Mouse (Mus musculus) kidney, embryonic 16.5 days (tissue): ENCODE results near the gene Myo10. TPM values are rescaled to one million over a fixed set of nuclear protein-coding genes. Genes with fewer than 3 reads are reported as not detected.

Source experiments
- ATAC-seq: fragments of 200-750 bp; cut with Nextera tagmentation; 2 replicates; pipeline ENCODE4 v1.8.0; 2017; ENCODE audit warnings: moderate TSS enrichment; ENCODE audit not compliant: low FRiP score, low TSS enrichment
- H3K27ac ChIP-seq: fragments of 300-500 bp; sonication (generic); 2 replicates; pipeline ENCODE4 v1.5.1; 2014; ENCODE audit warnings: low read length
- H3K27me3 ChIP-seq: fragments of 300-500 bp; sonication (generic); 2 replicates; pipeline ENCODE4 v1.6.1; 2014; ENCODE audit warnings: low read length, control low read depth, mixed read lengths; ENCODE audit not compliant: insufficient read depth
- H3K36me3 ChIP-seq: fragments of 300-500 bp; sonication (generic); 2 replicates; pipeline ENCODE4 v1.6.1; 2014; ENCODE audit warnings: low read length, control low read depth, mixed read lengths; ENCODE audit not compliant: insufficient read depth
- H3K4me1 ChIP-seq: fragments of 300-500 bp; sonication (generic); 2 replicates; pipeline ENCODE4 v1.6.1; 2014; ENCODE audit warnings: low read length, control low read depth, mixed read lengths; ENCODE audit not compliant: insufficient read depth
- H3K4me2 ChIP-seq: fragments of 300-500 bp; sonication (generic); replicated peaks from 2 replicates; pipeline ENCODE4 v1.6.1; 2014; ENCODE audit warnings: low read depth, low read length
- H3K4me3 ChIP-seq: fragments of 300-500 bp; sonication (generic); 2 replicates; pipeline ENCODE4 v1.5.1; 2014; ENCODE audit warnings: mild to moderate bottlenecking, low read length
- H3K9ac ChIP-seq: fragments of 300-500 bp; sonication (generic); replicated peaks from 2 replicates; pipeline ENCODE4 v1.6.1; 2014; ENCODE audit warnings: low read length
- H3K9me3 ChIP-seq: fragments of 300-500 bp; sonication (generic); 2 replicates; pipeline ENCODE4 v1.6.1; 2016; ENCODE audit warnings: low read length, control low read depth
- whole genome bisulfite sequencing: fragments of 180-500 bp; shearing (Covaris S2); extraction: QIAGEN DNeasy Blood & Tissue Kit; methylation state at CpG from one replicate; pipeline ENCODE4 v1.1.7; 2014; 5-methylcytosine and 5-hydroxymethylcytosine counted together
- polyA plus RNA-seq: library from polyadenylated mRNA; unstranded; fragments of >200 nt; fragmentation: Nextera tagmentation; extraction: Ambion mirVana; gene quantifications from 2 replicates; pipeline ENCODE4 v1.2.1, GENCODE M21; 2015

Myo10 gene
- polyA plus RNA-seq, 1 experiment from 2014 or later, result 33.2 TPM

- Histone ChIP-seq H3K27ac (no peak overlapping the region), H3K9ac (no peak overlapping the region), H3K4me3 (no peak overlapping the region), H3K4me1 (peaks cover 28% of the 10 kb centered on the region), H3K9me3 (no peaks in the 10 kb centered on the region), H3K27me3 (no peaks in the 10 kb centered on the region), H3K4me2 (no peak overlapping the region), H3K36me3 (no peaks in the 10 kb centered on the region)
- 97% methylated on average over 3 of the region's 4 CpGs for WGBS
- ATAC-seq, result no peak
Measured at GRCm38 (mm10) chr15:25694749-25695148, 72.4 kb downstream of the Myo10 start.

- Histone ChIP-seq H3K27ac (no peak overlapping the region), H3K4me1 (peaks cover 23% of the 10 kb centered on the region), H3K27me3 (no peaks in the 10 kb centered on the region), H3K4me2 (no peak overlapping the region), H3K9me3 (no peaks in the 10 kb centered on the region), H3K36me3 (no peaks in the 10 kb centered on the region), H3K4me3 (no peak overlapping the region), H3K9ac (no peak overlapping the region)
- WGBS, result 93% methylated on average over 3 of the region's 3 CpGs
- no peak for ATAC-seq
Measured at GRCm38 (mm10) chr15:25695253-25695652, 72.9 kb downstream of the Myo10 start.

GRCm38 (mm10) chr15:25695883-25696282 is 73.6 kb downstream of the Myo10 start:
- no peak for ATAC-seq
- H3K9ac ChIP-seq, result no peak overlapping the region
- 93% methylated on average over 7 of the region's 7 CpGs for WGBS
- no peak overlapping the region for H3K4me2 ChIP-seq
- H3K27ac ChIP-seq, result no peak overlapping the region
- H3K36me3 ChIP-seq, result no peaks in the 10 kb centered on the region
- peaks cover 20% of the 10 kb centered on the region for H3K4me1 ChIP-seq
- H3K9me3 ChIP-seq, result no peaks in the 10 kb centered on the region
- no peaks in the 10 kb centered on the region for H3K27me3 ChIP-seq
- H3K4me3 ChIP-seq, result no peak overlapping the region

- no peaks in the 10 kb centered on the region for H3K9me3 ChIP-seq
Measured at GRCm38 (mm10) chr15:25696660-25697059, 74.3 kb downstream of the Myo10 start.

GRCm38 (mm10) chr15:25699032-25699557 is 76.8 kb downstream of the Myo10 start:
- Histone ChIP-seq H3K9ac (no peak overlapping the region), H3K36me3 (peaks cover 20% of the 10 kb centered on the region), H3K9me3 (peaks cover 3% of the 10 kb centered on the region; the same call in 1 of the 2 replicates), H3K4me2 (no peak overlapping the region), H3K4me1 (0 out of 2 replicates have a peak, but pooled peaks cover under 1% of the 10 kb centered on the region), H3K4me3 (no peak overlapping the region), H3K27me3 (no peaks in the 10 kb centered on the region), H3K27ac (no peak overlapping the region)
- ATAC-seq, result peak; percentile 2; the same call in 1 of the 2 replicates
- 45% methylated on average over 4 of the region's 4 CpGs for whole genome bisulfite sequencing

More at GRCm38 (mm10) chr15:25696660-25697059, 74.3 kb downstream of the Myo10 start:
- Histone ChIP-seq H3K27ac (no peak overlapping the region), H3K36me3 (peaks cover 4% of the 10 kb centered on the region), H3K4me2 (no peak overlapping the region), H3K4me1 (peaks cover 15% of the 10 kb centered on the region), H3K4me3 (no peak overlapping the region), H3K9ac (no peak overlapping the region), H3K27me3 (no peaks in the 10 kb centered on the region)
- ATAC-seq, result no peak
- 93% methylated on average over 6 of the region's 6 CpGs for WGBS

GRCm38 (mm10) chr15:25702602-25703001 is 80.3 kb downstream of the Myo10 start:
- peaks cover 37% of the 10 kb centered on the region for H3K36me3 ChIP-seq
- H3K9ac ChIP-seq, result no peak overlapping the region
- ATAC-seq, result no peak
- over 99% methylated on average over 5 of the region's 5 CpGs for WGBS
- H3K4me1 ChIP-seq, result no peaks in the 10 kb centered on the region
- H3K27ac ChIP-seq, result no peak overlapping the region
- no peak overlapping the region for H3K4me2 ChIP-seq
- peaks cover 3% of the 10 kb centered on the region; the same call in 1 of the 2 replicates for H3K9me3 ChIP-seq
- H3K27me3 ChIP-seq, result no peaks in the 10 kb centered on the region
- H3K4me3 ChIP-seq, result no peak overlapping the region

GRCm38 (mm10) chr15:25704809-25705585 is 82.7 kb downstream of the Myo10 start:
- Histone ChIP-seq H3K27ac (no peak overlapping the region), H3K36me3 (peaks cover 37% of the 10 kb centered on the region), H3K4me2 (no peak overlapping the region), H3K27me3 (no peaks in the 10 kb centered on the region), H3K9me3 (peaks cover 3% of the 10 kb centered on the region; the same call in 1 of the 2 replicates), H3K4me3 (no peak overlapping the region), H3K9ac (no peak overlapping the region), H3K4me1 (no peaks in the 10 kb centered on the region)
- 89% methylated on average over 11 of the region's 11 CpGs for WGBS
- ATAC-seq, result no peak

- WGBS, result 63% methylated on average over 19 of the region's 19 CpGs
- Histone ChIP-seq H3K4me3 (no peak overlapping the region), H3K27ac (no peak overlapping the region), H3K9ac (no peak overlapping the region), H3K36me3 (peaks cover 30% of the 10 kb centered on the region), H3K4me2 (no peak overlapping the region), H3K4me1 (no peaks in the 10 kb centered on the region), H3K9me3 (peaks cover 3% of the 10 kb centered on the region; the same call in 1 of the 2 replicates), H3K27me3 (no peaks in the 10 kb centered on the region)
- no peak for ATAC-seq
Measured at GRCm38 (mm10) chr15:25706874-25707554, 84.7 kb downstream of the Myo10 start.

GRCm38 (mm10) chr15:25707891-25708290 is 85.6 kb downstream of the Myo10 start:
- H3K9me3 ChIP-seq, result no peaks in the 10 kb centered on the region
- ATAC-seq, result no peak
- H3K9ac ChIP-seq, result no peak overlapping the region
- H3K4me3 ChIP-seq, result no peak overlapping the region
- no peak overlapping the region for H3K27ac ChIP-seq
- no peak overlapping the region for H3K4me2 ChIP-seq
- H3K36me3 ChIP-seq, result peaks cover 21% of the 10 kb centered on the region
- H3K27me3 ChIP-seq, result no peaks in the 10 kb centered on the region
- H3K4me1 ChIP-seq, result no peaks in the 10 kb centered on the region
- WGBS, result 77% methylated on average over 1 of the region's 1 CpGs
